Mouse (Mus musculus): ENCODE data around the gene Ptgs1. TPM values are rescaled to one million over a fixed set of nuclear protein-coding genes. Genes with fewer than 3 reads are reported as not detected.

The Ptgs1 gene
- total and polyA plus RNA-seq, 2 experiments from 2014 or later: 7.9 to 8.0 TPM

DNA sequence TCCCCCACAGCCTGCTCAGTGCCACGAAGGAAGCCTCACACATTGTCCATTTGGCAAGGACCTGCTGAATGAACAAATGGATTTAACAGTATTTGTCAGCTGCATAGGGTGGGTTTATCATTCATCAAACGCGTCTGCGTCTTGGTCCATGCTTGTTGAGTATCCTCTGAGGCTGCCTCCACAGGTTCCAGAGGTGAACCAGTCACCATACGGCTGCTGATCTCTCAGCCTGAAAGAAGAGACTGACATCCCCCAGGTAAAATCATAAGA lies 27.7 kb upstream of the Ptgs1 start:
- peak overlapping the region; percentile 65; the same call in 1 of the 2 replicates for H3K27ac ChIP-seq
- peaks cover 18% of the 10 kb centered on the region for H3K4me1 ChIP-seq (ENCODE audit: insufficient read depth, low read length)
- WGBS: 14% methylated on average over 5 of the region's 5 CpGs

DNA sequence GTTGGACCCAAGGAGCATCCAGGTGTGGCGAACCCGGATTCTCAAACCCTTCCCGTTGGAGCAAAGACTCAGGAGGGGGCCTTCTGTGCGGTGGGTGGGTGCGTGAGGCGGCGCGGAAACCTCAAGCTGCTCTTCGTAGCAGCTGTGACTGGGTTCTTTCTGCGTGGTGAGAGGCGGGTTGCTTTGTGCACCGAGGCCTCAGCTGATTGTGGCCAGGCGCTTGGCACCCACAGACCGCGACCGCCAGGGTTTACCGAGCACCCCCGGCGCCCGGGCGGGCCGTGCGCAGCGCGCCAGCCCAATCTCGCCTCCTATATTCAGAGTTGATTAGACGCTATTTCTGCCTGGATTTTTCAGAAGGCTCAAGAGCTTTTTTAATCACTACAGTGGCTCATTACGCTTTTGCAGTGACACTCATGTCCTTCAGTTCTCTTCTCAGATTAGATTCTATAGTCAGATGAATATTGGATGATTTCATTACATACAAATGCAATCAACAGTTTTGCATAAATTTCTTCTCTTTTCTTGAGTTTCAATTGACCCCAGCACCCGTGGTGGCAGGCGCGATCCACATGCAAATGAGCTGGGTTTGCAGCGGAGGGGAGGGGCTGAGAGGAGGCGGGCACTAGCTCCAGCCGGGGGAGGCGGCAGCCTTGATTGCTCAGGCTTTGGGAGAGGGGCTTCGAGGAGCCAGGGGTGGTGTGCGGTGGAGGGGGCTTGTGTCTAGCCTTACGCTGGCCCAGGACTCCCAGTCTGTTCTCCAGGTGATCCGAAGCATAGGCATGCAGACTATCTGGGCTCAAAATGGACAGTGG lies 27.0 kb upstream of the Ptgs1 start:
- H3K9me3 ChIP-seq (ENCODE audit: low read length): no peaks in the 10 kb centered on the region
- DNase-seq (ENCODE audit: low spot score) (peak; percentile 67), ATAC-seq (peak; percentile 68)
- TF ChIP-seq CTCF (IDR thresholded peaks at IDR 0.05; ENCODE audit: low read depth): peak; percentile 7; the same call in 1 of the 2 replicates
- H3K4me3 ChIP-seq (ENCODE audit: low read length): peak overlapping the region; percentile 45
- peaks cover 18% of the 10 kb centered on the region for H3K4me1 ChIP-seq (ENCODE audit: insufficient read depth, low read length)
- H3K36me3 ChIP-seq (ENCODE audit: insufficient read depth, low read length): no peaks in the 10 kb centered on the region
- under 1% methylated on average over 39 of the region's 39 CpGs for WGBS
- H3K27ac ChIP-seq: peak overlapping the region; percentile 65
- no peaks in the 10 kb centered on the region for H3K27me3 ChIP-seq (ENCODE audit: insufficient read depth, low read length)
- H3K9ac ChIP-seq (replicated peaks; ENCODE audit: low read length): peak overlapping the region; percentile 49
- peak overlapping the region; percentile 85 for H3K4me2 ChIP-seq (ENCODE audit: low read depth, low read length)

More for the DNA sequence above, 27.7 kb upstream of the Ptgs1 start:
- H3K27me3 ChIP-seq (ENCODE audit: insufficient read depth, low read length): no peaks in the 10 kb centered on the region
- peak overlapping the region; percentile 49 for H3K9ac ChIP-seq (replicated peaks; ENCODE audit: low read length)
- TF ChIP-seq CTCF (IDR thresholded peaks at IDR 0.05; ENCODE audit: low read depth): no peak
- DNase-seq (ENCODE audit: low spot score) (peak; percentile 52), ATAC-seq (peak; percentile 24; the same call in 1 of the 2 replicates)
- peak overlapping the region; percentile 45 for H3K4me3 ChIP-seq (ENCODE audit: low read length)
- no peaks in the 10 kb centered on the region for H3K9me3 ChIP-seq (ENCODE audit: low read length)
- H3K4me2 ChIP-seq (ENCODE audit: low read depth, low read length): peak overlapping the region; percentile 85
- no peaks in the 10 kb centered on the region for H3K36me3 ChIP-seq (ENCODE audit: insufficient read depth, low read length)

DNA sequence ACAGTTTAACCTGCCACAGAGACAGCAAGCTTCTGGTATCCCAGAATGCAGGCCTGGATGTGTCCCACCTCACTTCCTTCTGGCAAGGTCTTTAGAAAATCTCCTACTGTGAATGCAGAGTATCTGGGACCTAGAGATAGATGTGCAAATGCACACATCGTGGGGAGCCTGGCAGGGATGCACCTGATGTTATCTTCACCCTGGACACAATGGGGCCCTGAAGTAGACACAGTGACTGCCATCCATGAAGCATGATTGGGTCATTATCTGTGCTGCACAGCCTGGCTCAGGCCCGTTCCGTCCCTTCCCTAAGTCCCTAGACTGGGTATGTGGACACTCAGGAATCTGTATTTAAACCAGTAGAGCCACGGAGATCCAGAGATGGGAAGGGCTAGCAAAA lies 25.6 kb upstream of the Ptgs1 start:
- no peak for DNase-seq (ENCODE audit: low spot score)
- Histone ChIP-seq H3K4me2 (ENCODE audit: low read depth, low read length) (no peak overlapping the region), H3K4me3 (ENCODE audit: low read length) (no peak overlapping the region), H3K9ac (replicated peaks; ENCODE audit: low read length) (no peak overlapping the region), H3K4me1 (ENCODE audit: insufficient read depth, low read length) (peaks cover 10% of the 10 kb centered on the region), H3K27ac (no peak overlapping the region), H3K9me3 (ENCODE audit: low read length) (no peaks in the 10 kb centered on the region), H3K36me3 (ENCODE audit: insufficient read depth, low read length) (no peaks in the 10 kb centered on the region), H3K27me3 (ENCODE audit: insufficient read depth, low read length) (no peaks in the 10 kb centered on the region)
- no peak for ATAC-seq
- TF ChIP-seq CTCF (IDR thresholded peaks at IDR 0.05; ENCODE audit: low read depth): no peak
- WGBS: 57% methylated on average over 4 of the region's 4 CpGs

DNA sequence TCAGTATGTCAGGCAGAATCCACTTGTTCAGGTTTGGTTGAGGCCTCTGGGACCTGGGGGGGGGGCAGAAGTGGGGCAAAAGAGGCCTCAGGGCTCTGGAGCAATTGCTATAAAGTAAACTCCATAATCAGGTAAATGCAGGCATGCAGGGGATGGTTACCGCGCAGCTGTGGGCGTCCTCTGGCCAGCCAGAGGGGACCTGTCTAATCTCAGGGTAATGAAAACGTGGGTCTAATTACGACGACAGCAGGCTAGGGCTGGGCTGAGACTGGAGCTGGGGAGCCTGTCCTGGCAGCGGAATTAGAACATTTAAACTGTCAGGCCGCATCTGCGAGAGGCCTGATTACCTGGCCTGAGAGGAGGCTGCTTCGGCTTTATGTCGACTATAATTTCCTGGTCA lies 23.2 kb upstream of the Ptgs1 start:
- no peak for DNase-seq (ENCODE audit: low spot score)
- peaks cover 10% of the 10 kb centered on the region for H3K4me1 ChIP-seq (ENCODE audit: insufficient read depth, low read length)
- H3K27ac ChIP-seq: no peak overlapping the region
- 66% methylated on average over 11 of the region's 11 CpGs for WGBS
- H3K4me2 ChIP-seq (ENCODE audit: low read depth, low read length): no peak overlapping the region
- ATAC-seq: no peak
- no peaks in the 10 kb centered on the region for H3K36me3 ChIP-seq (ENCODE audit: insufficient read depth, low read length)
- TF ChIP-seq CTCF (IDR thresholded peaks at IDR 0.05; ENCODE audit: low read depth): no peak
- 0 out of 2 replicates have a peak, but pooled peaks cover 15% of the 10 kb centered on the region for H3K27me3 ChIP-seq (ENCODE audit: insufficient read depth, low read length)
- no peak overlapping the region for H3K9ac ChIP-seq (replicated peaks; ENCODE audit: low read length)
- no peaks in the 10 kb centered on the region for H3K9me3 ChIP-seq (ENCODE audit: low read length)
- H3K4me3 ChIP-seq (ENCODE audit: low read length): no peak overlapping the region

DNA sequence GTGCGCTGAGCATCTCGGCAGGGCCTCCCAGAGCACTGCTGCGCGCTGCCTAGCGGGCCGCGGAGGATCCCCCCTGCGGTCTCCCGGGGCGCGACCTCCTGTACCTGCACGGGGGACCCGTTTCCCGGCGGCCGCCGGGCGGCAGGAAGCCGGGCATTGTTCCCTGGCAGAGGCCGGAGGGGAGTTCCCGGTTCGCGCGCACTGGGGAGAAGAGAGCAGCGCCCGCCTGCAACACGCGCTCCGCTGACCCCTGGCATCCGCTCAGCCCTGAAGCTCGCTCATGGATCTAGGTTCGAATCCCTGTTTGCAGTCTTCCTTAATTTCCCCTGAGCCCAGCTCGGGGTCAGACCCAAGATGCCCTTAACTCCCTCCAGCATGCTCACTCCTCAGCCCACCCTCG lies 19.4 kb upstream of the Ptgs1 start:
- Histone ChIP-seq H3K36me3 (ENCODE audit: insufficient read depth, low read length) (no peaks in the 10 kb centered on the region), H3K9me3 (ENCODE audit: low read length) (no peaks in the 10 kb centered on the region), H3K4me1 (ENCODE audit: insufficient read depth, low read length) (no peaks in the 10 kb centered on the region), H3K9ac (replicated peaks; ENCODE audit: low read length) (no peak overlapping the region), H3K4me2 (ENCODE audit: low read depth, low read length) (0 out of 2 replicates have a peak overlapping the region, but pooled peaks have one; percentile 27), H3K27ac (no peak overlapping the region), H3K27me3 (ENCODE audit: insufficient read depth, low read length) (0 out of 2 replicates have a peak, but pooled peaks cover 15% of the 10 kb centered on the region), H3K4me3 (ENCODE audit: low read length) (peak overlapping the region; percentile 17)
- ATAC-seq: no peak
- 5% methylated on average over 32 of the region's 34 CpGs for whole genome bisulfite sequencing
- no peak for DNase-seq (ENCODE audit: low spot score)
- TF ChIP-seq CTCF (IDR thresholded peaks at IDR 0.05; ENCODE audit: low read depth): no peak

DNA sequence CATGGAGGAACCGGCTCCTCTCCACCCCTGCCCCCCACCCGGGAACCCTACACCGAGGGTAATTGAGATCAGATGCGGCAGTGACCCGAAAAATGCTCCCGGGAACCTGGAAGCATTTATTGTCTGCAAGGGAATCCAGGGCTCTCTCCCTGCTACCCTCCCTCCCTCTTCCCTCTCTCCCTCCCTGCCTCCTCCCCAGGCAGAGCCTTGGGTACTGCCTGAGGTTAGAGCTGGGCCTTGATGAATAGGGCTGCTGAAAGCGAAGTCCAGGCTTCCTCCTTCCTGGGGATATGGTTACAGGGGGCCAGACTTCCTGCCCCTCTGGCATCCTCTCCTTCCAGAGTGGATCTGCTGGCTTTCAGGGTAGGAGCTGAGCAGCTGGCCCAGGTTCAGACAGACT lies 18.4 kb upstream of the Ptgs1 start:
- 24% methylated on average over 7 of the region's 7 CpGs for WGBS
- Histone ChIP-seq H3K36me3 (ENCODE audit: insufficient read depth, low read length) (no peaks in the 10 kb centered on the region), H3K4me2 (ENCODE audit: low read depth, low read length) (no peak overlapping the region), H3K9me3 (ENCODE audit: low read length) (no peaks in the 10 kb centered on the region), H3K27me3 (ENCODE audit: insufficient read depth, low read length) (0 out of 2 replicates have a peak, but pooled peaks cover 15% of the 10 kb centered on the region), H3K9ac (replicated peaks; ENCODE audit: low read length) (no peak overlapping the region), H3K4me3 (ENCODE audit: low read length) (no peak overlapping the region), H3K27ac (no peak overlapping the region), H3K4me1 (ENCODE audit: insufficient read depth, low read length) (no peaks in the 10 kb centered on the region)
- DNase-seq (ENCODE audit: low spot score) (no peak), ATAC-seq (no peak)
- TF ChIP-seq CTCF (IDR thresholded peaks at IDR 0.05; ENCODE audit: low read depth): no peak

DNA sequence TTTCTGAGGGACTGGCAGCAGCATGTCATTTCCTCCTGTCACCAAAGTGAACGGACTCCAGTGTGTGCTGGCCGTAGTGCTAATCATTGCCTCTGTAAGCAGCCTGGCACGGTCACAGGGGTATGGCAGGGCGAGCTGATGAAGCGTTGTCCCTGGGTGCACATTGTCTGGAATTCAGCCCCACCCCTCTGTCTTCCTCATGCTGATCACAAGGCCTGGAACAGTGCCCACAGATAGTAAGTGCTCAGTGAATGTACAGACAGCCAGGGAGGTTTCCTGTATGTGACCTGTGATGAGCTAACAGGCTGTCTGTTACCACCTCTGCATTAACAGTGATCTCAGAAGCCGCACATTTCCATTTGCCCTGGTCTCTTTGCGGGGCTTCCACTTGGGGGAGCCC lies 17.1 kb upstream of the Ptgs1 start:
- Histone ChIP-seq H3K9me3 (ENCODE audit: low read length) (no peaks in the 10 kb centered on the region), H3K27ac (no peak overlapping the region), H3K9ac (replicated peaks; ENCODE audit: low read length) (no peak overlapping the region), H3K36me3 (ENCODE audit: insufficient read depth, low read length) (no peaks in the 10 kb centered on the region), H3K4me2 (ENCODE audit: low read depth, low read length) (no peak overlapping the region), H3K4me3 (ENCODE audit: low read length) (no peak overlapping the region), H3K27me3 (ENCODE audit: insufficient read depth, low read length) (0 out of 2 replicates have a peak, but pooled peaks cover 15% of the 10 kb centered on the region), H3K4me1 (ENCODE audit: insufficient read depth, low read length) (no peaks in the 10 kb centered on the region)
- DNase-seq (ENCODE audit: low spot score): no peak
- ATAC-seq: no peak
- WGBS: 47% methylated on average over 7 of the region's 7 CpGs
- no peak for TF ChIP-seq CTCF (IDR thresholded peaks at IDR 0.05; ENCODE audit: low read depth)
